Mouse (Mus musculus) liver, postnatal 0 days (tissue): ENCODE data around the gene Ifna5.

Experiments
- CTCF ChIP-seq: sonication (generic); IDR thresholded peaks from 2 replicates; pipeline ENCODE4 v1.5.1; 2016; ENCODE audit warnings: antibody characterized with exemption, low read depth
- EP300 ChIP-seq: IDR thresholded peaks from 2 replicates; pipeline ENCODE4 v1.6.1; 2016; ENCODE audit warnings: antibody characterized with exemption, low read depth, mild to moderate bottlenecking

DNA sequence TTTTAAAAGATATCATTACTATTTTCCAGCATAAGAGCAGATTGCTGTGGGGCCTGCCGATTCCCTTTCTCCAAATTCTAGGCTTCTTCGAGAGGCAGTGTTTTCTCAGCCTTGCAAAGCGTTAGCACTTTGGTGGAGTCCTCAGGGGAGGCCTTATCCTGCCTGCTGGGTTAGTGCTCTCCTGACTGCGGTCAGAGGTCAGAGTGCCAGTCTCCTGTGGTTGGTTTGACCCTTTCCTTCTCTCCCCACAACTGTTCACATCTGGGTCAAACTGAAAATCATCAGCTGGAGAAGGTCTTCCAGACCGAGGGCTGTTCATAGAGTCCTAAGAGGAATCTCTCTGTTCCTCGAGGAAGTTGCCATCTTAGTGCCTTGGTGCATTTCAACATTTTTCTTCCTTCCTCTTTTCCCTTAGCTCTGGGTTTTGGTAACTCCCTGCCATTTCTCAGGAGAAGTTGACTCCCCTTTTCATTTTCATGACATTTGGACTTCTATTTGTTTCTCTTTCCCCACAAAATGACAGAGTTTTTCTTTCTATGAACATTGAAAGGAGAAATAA lies 29.8 kb downstream of the Ifna5 start:
- TF ChIP-seq CTCF, result no peak
- no peak for TF ChIP-seq EP300
